Mouse (Mus musculus): ENCODE results near the gene Ttc41. TPM values are rescaled to one million over a fixed set of nuclear protein-coding genes. Genes with fewer than 3 reads are reported as not detected.
A peak's percentile ranks its signal among the peaks of the same experiment; 100 is the strongest.

The Ttc41 gene
- total and polyA plus RNA-seq, 2 experiments: 1.0 to 1.1 TPM

DNA sequence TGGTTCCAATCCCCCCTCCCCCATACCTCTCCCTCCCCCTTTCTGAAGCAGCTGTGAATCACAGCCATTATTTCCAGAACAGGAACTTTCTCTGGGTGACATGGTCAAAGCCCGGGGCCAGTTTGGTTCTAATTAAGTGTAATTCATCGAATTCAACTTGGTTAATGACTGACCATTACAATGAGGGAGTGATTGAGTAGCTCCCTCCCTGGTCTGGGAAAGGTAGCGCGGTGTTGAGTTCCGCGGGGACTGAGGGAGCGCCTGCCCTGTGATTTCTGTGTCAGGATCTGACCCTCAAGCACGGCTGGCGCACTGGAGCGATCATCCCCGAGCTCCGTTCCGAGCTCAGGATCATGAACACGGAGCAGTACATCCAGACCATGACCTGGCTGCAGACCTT, 119.3 kb downstream of the Ttc41 start:
- no peak for TF ChIP-seq POLR2A (IDR thresholded peaks at IDR 0.05; ENCODE audit: extremely low read depth, insufficient read depth, low read length)
- no peak for TF ChIP-seq CTCF (IDR thresholded peaks at IDR 0.05; ENCODE audit: low read depth, low read length)
- Histone ChIP-seq H3K4me1 (ENCODE audit: control insufficient read depth, insufficient read depth, low read length) (no peaks in the 10 kb centered on the region), H3K9ac (ENCODE audit: low read depth, low read length) (no peak overlapping the region), H3K27ac (replicated peaks; ENCODE audit: insufficient read depth, low read depth, low read length) (no peak overlapping the region), H3K36me3 (ENCODE audit: control insufficient read depth, insufficient read depth, low read length) (peaks cover 19% of the 10 kb centered on the region; the same call in 1 of the 2 replicates), H3K27me3 (ENCODE audit: control insufficient read depth, insufficient read depth, low read length) (no peaks in the 10 kb centered on the region), H3K79me2 (ENCODE audit: control insufficient read depth, insufficient read depth, low read length) (no peaks in the 10 kb centered on the region), H3K4me3 (ENCODE audit: insufficient read depth, low read depth, low read length) (no peak overlapping the region)
- whole genome bisulfite sequencing: 94% methylated on average over 14 of the region's 14 CpGs
- peak; percentile 8 for DNase-seq (ENCODE audit: extremely low read depth, low read depth, low spot score)

DNA sequence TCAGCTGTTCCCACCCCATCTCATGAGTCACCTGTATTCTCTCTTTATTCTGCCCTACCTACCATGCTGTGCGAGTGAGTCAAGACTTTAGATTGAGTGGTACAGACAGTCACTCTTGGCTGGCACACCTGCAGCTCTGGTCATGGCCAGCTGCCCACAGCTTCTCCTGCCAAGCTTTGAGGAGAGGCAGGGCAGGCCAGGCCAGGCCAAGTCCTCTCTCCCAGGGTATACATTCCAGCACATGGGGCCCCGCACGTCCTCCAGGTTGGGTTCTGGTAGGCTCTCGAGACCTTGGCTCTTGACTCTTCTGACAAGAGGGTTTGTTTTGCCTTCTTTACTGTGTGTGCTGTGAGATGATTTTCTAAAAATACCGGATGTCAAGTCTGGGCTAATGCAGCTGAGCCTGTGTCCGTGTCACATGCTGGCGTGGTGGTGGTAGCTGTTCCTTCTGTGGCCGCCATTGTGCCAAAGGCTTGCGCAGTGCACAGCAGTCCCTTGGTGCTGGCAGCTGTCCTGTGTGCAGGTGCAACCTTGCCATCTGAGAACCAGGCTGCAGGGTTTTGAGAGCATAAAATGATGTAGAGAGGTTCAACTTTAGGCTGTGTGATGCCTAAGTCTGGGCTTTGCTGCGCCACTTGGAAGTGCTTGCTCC, 120.4 kb downstream of the Ttc41 start:
- no peaks in the 10 kb centered on the region for H3K27me3 ChIP-seq (ENCODE audit: control insufficient read depth, insufficient read depth, low read length)
- no peak for TF ChIP-seq POLR2A (IDR thresholded peaks at IDR 0.05; ENCODE audit: extremely low read depth, insufficient read depth, low read length)
- no peak for TF ChIP-seq CTCF (IDR thresholded peaks at IDR 0.05; ENCODE audit: low read depth, low read length)
- peaks cover 9% of the 10 kb centered on the region; the same call in 1 of the 2 replicates for H3K36me3 ChIP-seq (ENCODE audit: control insufficient read depth, insufficient read depth, low read length)
- no peaks in the 10 kb centered on the region for H3K79me2 ChIP-seq (ENCODE audit: control insufficient read depth, insufficient read depth, low read length)
- H3K4me1 ChIP-seq (ENCODE audit: control insufficient read depth, insufficient read depth, low read length): no peaks in the 10 kb centered on the region
- H3K9ac ChIP-seq (ENCODE audit: low read depth, low read length): no peak overlapping the region
- peak; percentile 68 for DNase-seq (ENCODE audit: extremely low read depth, low read depth, low spot score)
- no peak overlapping the region for H3K27ac ChIP-seq (replicated peaks; ENCODE audit: insufficient read depth, low read depth, low read length)
- H3K4me3 ChIP-seq (ENCODE audit: insufficient read depth, low read depth, low read length): no peak overlapping the region
- 66% methylated on average over 10 of the region's 10 CpGs for WGBS

Other genes with a start within 250 kb of the Ttc41 start
- 0.83 and 1.1 TPM in 2 replicates for gene Syn3, start 206.9 kb upstream of the Ttc41 start, total RNA-seq (2014; rRNA removed)
- gene Syn3, start 206.9 kb upstream of the Ttc41 start, polyA plus RNA-seq (2012; rRNA removed): 0.81 and 1.3 TPM in 2 replicates
- gene Hsp90b1, start 302 bp upstream of the Ttc41 start, total RNA-seq (2014; rRNA removed): 777 and 830 TPM in 2 replicates
- 78.7 and 83.0 TPM in 2 replicates for gene Hsp90b1, start 302 bp upstream of the Ttc41 start, polyA plus RNA-seq (2012; rRNA removed)
- gene Gm49358, start 58.2 kb downstream of the Ttc41 start, total RNA-seq (2014; rRNA removed): 1.9 TPM in 2 replicates
- not detected in 2 replicates for gene Gm49358, start 58.2 kb downstream of the Ttc41 start, polyA plus RNA-seq (2012; rRNA removed)
- gene Nt5dc3, start 73.2 kb downstream of the Ttc41 start, total RNA-seq (2014; rRNA removed): 5.3 and 6.6 TPM in 2 replicates
- 8.3 and 10.3 TPM in 2 replicates for gene Nt5dc3, start 73.2 kb downstream of the Ttc41 start, polyA plus RNA-seq (2012; rRNA removed)